14 mouse cellular contexts compared by ENCODE assay signal in genomic region chr19:5530138-5530524, GRCm38 (mm10). TPM values are rescaled to one million over a fixed set of nuclear protein-coding genes. Genes with fewer than 3 reads are reported as not detected.
DNase-seq lines count a peak whose midpoint lies in the region; ATAC-seq and TF ChIP-seq lines count a peak whose summit lies in the region.
"Had no signal": no experiment of that assay in that cellular context is flagged by ENCODE, and none has a peak within 500 bp of the region (broad histone marks: within the 10 kb centered on the region; RNA-seq: fewer than 3 reads in every experiment).

No protein-coding gene starts in this region.

- H3K4me3 ChIP-seq in heart, embryonic 13.5 days, result no peak overlapping the region
- H3K4me3 ChIP-seq in liver, postnatal 0 days (ENCODE audit: low read depth, low read length), result no peak overlapping the region
- no peak overlapping the region for H3K4me3 ChIP-seq in hindbrain, embryonic 16.5 days (ENCODE audit: low read length)
- H3K4me3 ChIP-seq in myocyte, result peak overlapping the region; percentile 12

- H3ac ChIP-seq in myocyte (ENCODE audit: control insufficient read depth, insufficient read length), result no peak overlapping the region

- TF ChIP-seq POLR2A in myocyte (IDR thresholded peaks at IDR 0.05; ENCODE audit: insufficient read length, low read depth), result no peak

- no peak for TF ChIP-seq CTCF in liver, postnatal 0 days (IDR thresholded peaks at IDR 0.05; ENCODE audit: low read depth)

- no peaks in the 10 kb centered on the region for H3K79me2 ChIP-seq in myocyte (ENCODE audit: control insufficient read depth, insufficient read depth)

- no peak overlapping the region for H3K27ac ChIP-seq in heart, embryonic 13.5 days (replicated peaks)
- no peak overlapping the region for H3K27ac ChIP-seq in liver, postnatal 0 days (ENCODE audit: low read depth)
- no peak overlapping the region for H3K27ac ChIP-seq in hindbrain, embryonic 16.5 days (ENCODE audit: low read depth, low read length)
- H3K27ac ChIP-seq: forebrain, embryonic 10.5 days had no signal

- no peaks in the 10 kb centered on the region for H3K9me3 ChIP-seq in heart, embryonic 13.5 days
- H3K9me3 ChIP-seq in liver, postnatal 0 days (ENCODE audit: low read length), result no peaks in the 10 kb centered on the region
- H3K9me3 ChIP-seq in hindbrain, embryonic 16.5 days (ENCODE audit: control insufficient read depth, low read length), result no peaks in the 10 kb centered on the region
- H3K9me3 ChIP-seq: forebrain, embryonic 10.5 days had no signal

- 66% methylated on average over 7 of the region's 7 CpGs for whole genome bisulfite sequencing in heart, embryonic 13.5 days
- WGBS in liver, postnatal 0 days (ENCODE audit: insufficient replicate concordance), result 68% methylated on average over 7 of the region's 7 CpGs
- WGBS in hindbrain, embryonic 16.5 days, result 25% methylated on average over 7 of the region's 7 CpGs

- no peak for ATAC-seq in heart, embryonic 13.5 days (ENCODE audit: extremely low read depth, insufficient number of reproducible peaks, low FRiP score, low TSS enrichment)
- no peak for ATAC-seq in liver, postnatal 0 days
- no peak for ATAC-seq in hindbrain, embryonic 16.5 days

- H3K36me3 ChIP-seq in heart, embryonic 13.5 days, result no peaks in the 10 kb centered on the region
- no peaks in the 10 kb centered on the region for H3K36me3 ChIP-seq in liver, postnatal 0 days (replicated peaks; ENCODE audit: insufficient read depth, low read length)
- no peaks in the 10 kb centered on the region for H3K36me3 ChIP-seq in hindbrain, embryonic 16.5 days (ENCODE audit: control insufficient read depth, insufficient read depth, low read length)
- H3K36me3 ChIP-seq in myocyte (ENCODE audit: control insufficient read depth, insufficient read depth), result no peaks in the 10 kb centered on the region
- H3K36me3 ChIP-seq: forebrain, embryonic 10.5 days had no signal

- peaks cover 4% of the 10 kb centered on the region for H3K4me1 ChIP-seq in heart, embryonic 13.5 days
- peaks cover 5% of the 10 kb centered on the region for H3K4me1 ChIP-seq in liver, postnatal 0 days (ENCODE audit: insufficient read depth)
- H3K4me1 ChIP-seq in hindbrain, embryonic 16.5 days (ENCODE audit: control insufficient read depth, insufficient read depth, low read depth, low read length), result peaks cover 14% of the 10 kb centered on the region

- peak overlapping the region; percentile 63; the same call in 1 of the 2 replicates for H3K4me2 ChIP-seq in heart, embryonic 13.5 days
- peak overlapping the region; percentile 62; the same call in 1 of the 2 replicates for H3K4me2 ChIP-seq in liver, postnatal 0 days (ENCODE audit: low read depth, low read length)
- H3K4me2 ChIP-seq in hindbrain, embryonic 16.5 days (ENCODE audit: low read length), result peak overlapping the region; percentile 42
- peak overlapping the region; percentile 85 for H3K4me2 ChIP-seq in myocyte (ENCODE audit: low read depth)

- no peak overlapping the region for H3K9ac ChIP-seq in heart, embryonic 13.5 days
- H3K9ac ChIP-seq in liver, postnatal 0 days (replicated peaks), result no peak overlapping the region
- H3K9ac ChIP-seq in hindbrain, embryonic 16.5 days (ENCODE audit: low read depth, low read length), result peak overlapping the region; percentile 25; the same call in 1 of the 2 replicates

- TF ChIP-seq EP300 in liver, postnatal 0 days (IDR thresholded peaks at IDR 0.05; ENCODE audit: low read depth), result no peak

- intact Hi-C loops in heart, postnatal 10 days (cut with DNase I), result no loop called here

- DNase-seq in heart, postnatal 10 days, result no peak
- no peak for DNase-seq in liver, postnatal 0 days
- DNase-seq in liver, result no peak
- no peak for DNase-seq in yolk sac, embryonic 10.5 days (ENCODE audit: low spot score)
- no peak for DNase-seq in adipocyte (ENCODE audit: low spot score)
- DNase-seq: adrenal gland, adult 2 months; gastrocnemius, postnatal 25 days; thymus, adult 18-20 months had no signal

- H3K27me3 ChIP-seq in heart, embryonic 13.5 days (replicated peaks), result peaks cover 27% of the 10 kb centered on the region
- H3K27me3 ChIP-seq in liver, postnatal 0 days (ENCODE audit: insufficient read depth, low read length), result no peaks in the 10 kb centered on the region
- H3K27me3 ChIP-seq in hindbrain, embryonic 16.5 days (replicated peaks; ENCODE audit: control insufficient read depth, insufficient read depth, low read length), result peaks cover 6% of the 10 kb centered on the region
- H3K27me3 ChIP-seq in myocyte (ENCODE audit: control insufficient read depth, insufficient read depth, insufficient read length), result no peaks in the 10 kb centered on the region

TF ChIP-seq in myocyte, 11 proteins besides CTCF, POLR2A, EP300 and RAD21:
- TF ChIP-seq E2F4 (IDR thresholded peaks at IDR 0.05; ENCODE audit: insufficient read depth) (no peak), REST (IDR thresholded peaks at IDR 0.05; ENCODE audit: insufficient read depth, insufficient read length) (no peak), MAX (IDR thresholded peaks at IDR 0.05; ENCODE audit: low read depth) (no peak), MYOD1 (IDR thresholded peaks at IDR 0.05; ENCODE audit: control insufficient read depth in 1 of 3, insufficient read length in 2 of 3, low read depth in 2 of 3) (no peak), CEBPB (IDR thresholded peaks at IDR 0.05; ENCODE audit: insufficient read depth, poor library complexity, severe bottlenecking) (no peak), SRF (IDR thresholded peaks at IDR 0.05; ENCODE audit: control insufficient read depth, insufficient read length, low read depth) (no peak), MYOG (IDR thresholded peaks at IDR 0.05; ENCODE audit: control insufficient read depth in 1 of 3, insufficient read depth in 1 of 3, insufficient read length in 2 of 3, low read depth in 2 of 3) (no peak), USF1 (IDR thresholded peaks at IDR 0.05; ENCODE audit: low read depth) (no peak), TCF3 (IDR thresholded peaks at IDR 0.05; ENCODE audit: insufficient read length, low read depth) (no peak), POLR2AphosphoS2 (IDR thresholded peaks at IDR 0.05; ENCODE audit: insufficient read length, low read depth) (no peak), TCF12 (IDR thresholded peaks at IDR 0.05; ENCODE audit: insufficient read depth, poor library complexity, severe bottlenecking) (no peak)
TF ChIP-seq in myocyte: peak in this region for 0.

RNA-seq across cellular contexts. Expression of gene Snx32, which starts 19.8 kb away (rescaled TPM):
- polyA plus RNA-seq in heart, embryonic 13.5 days (2015; fragmentation: Nextera tagmentation; extraction: Ambion mirVana), result 13.5 and 14.8 TPM in 2 replicates
- 1 to 10 TPM; 6.1 to 7.7 TPM for total RNA-seq in heart, postnatal 10 days (2021)
- polyA plus RNA-seq in liver, postnatal 0 days (2015; fragmentation: Nextera tagmentation; extraction: Ambion mirVana), result 2.6 and 3.0 TPM in 2 replicates
- 92.7 and 101 TPM in 2 replicates for polyA plus RNA-seq in hindbrain, embryonic 16.5 days (2015; fragmentation: Nextera tagmentation; extraction: Ambion mirVana)
- polyA plus RNA-seq in myocyte (2012; fragmentation: generic; extraction: Trizol), result 7.8 TPM

RNA-seq across cellular contexts. Expression of gene 1700020D05Rik, which starts 26.5 kb away (rescaled TPM):
- polyA plus RNA-seq in heart, embryonic 13.5 days (2015; fragmentation: Nextera tagmentation; extraction: Ambion mirVana), result not detected in 2 replicates
- total RNA-seq in heart, postnatal 10 days (2021), result 1 to 10 TPM in 1 of 2 experiments, under 1 TPM in 1; 0.69 to 1.2 TPM
- polyA plus RNA-seq in liver, postnatal 0 days (2015; fragmentation: Nextera tagmentation; extraction: Ambion mirVana), result not detected in 2 replicates
- 0.15 TPM in 1 of 2 replicates, not detected in the other for polyA plus RNA-seq in hindbrain, embryonic 16.5 days (2015; fragmentation: Nextera tagmentation; extraction: Ambion mirVana)
- polyA plus RNA-seq in myocyte (2012; fragmentation: generic; extraction: Trizol), result 0.17 TPM
- polyA plus RNA-seq: forebrain, embryonic 10.5 days had no signal

RNA-seq across cellular contexts. Expression of gene Ovol1, which starts 30.3 kb away (rescaled TPM):
- 0.07 and 0.13 TPM in 2 replicates for polyA plus RNA-seq in heart, embryonic 13.5 days (2015; fragmentation: Nextera tagmentation; extraction: Ambion mirVana)
- not detected for total RNA-seq in heart, postnatal 10 days (2021)
- polyA plus RNA-seq in liver, postnatal 0 days (2015; fragmentation: Nextera tagmentation; extraction: Ambion mirVana), result 0.06 TPM in 1 of 2 replicates, not detected in the other
- 0.11 and 0.20 TPM in 2 replicates for polyA plus RNA-seq in hindbrain, embryonic 16.5 days (2015; fragmentation: Nextera tagmentation; extraction: Ambion mirVana)
- polyA plus RNA-seq in myocyte (2012; fragmentation: generic; extraction: Trizol), result not detected
- total RNA-seq: adrenal gland, adult 2 months; gastrocnemius, postnatal 25 days; heart, postnatal 25 days; liver, adult 2 months had no signal
- polyA plus RNA-seq: adrenal gland, adult 2 months had no signal

RNA-seq across cellular contexts. Expression of gene Ap5b1, which starts 37.7 kb away (rescaled TPM):
- polyA plus RNA-seq in heart, embryonic 13.5 days (2015; fragmentation: Nextera tagmentation; extraction: Ambion mirVana), result 2.2 and 2.7 TPM in 2 replicates
- total RNA-seq in heart, postnatal 10 days (2021), result 1 to 10 TPM; 4.1 to 4.5 TPM
- polyA plus RNA-seq in liver, postnatal 0 days (2015; fragmentation: Nextera tagmentation; extraction: Ambion mirVana), result 3.1 and 3.4 TPM in 2 replicates
- 3.4 and 3.5 TPM in 2 replicates for polyA plus RNA-seq in hindbrain, embryonic 16.5 days (2015; fragmentation: Nextera tagmentation; extraction: Ambion mirVana)
- 3.2 TPM for polyA plus RNA-seq in myocyte (2012; fragmentation: generic; extraction: Trizol)

RNA-seq across cellular contexts. Expression of gene Cfl1, which starts 39.9 kb away (rescaled TPM):
- polyA plus RNA-seq in heart, embryonic 13.5 days (2015; fragmentation: Nextera tagmentation; extraction: Ambion mirVana), result 1,825 and 1,925 TPM in 2 replicates
- total RNA-seq in heart, postnatal 10 days (2021), result 100 to 1,000 TPM; 497 to 519 TPM
- polyA plus RNA-seq in liver, postnatal 0 days (2015; fragmentation: Nextera tagmentation; extraction: Ambion mirVana), result 841 and 843 TPM in 2 replicates
- 3,487 and 3,609 TPM in 2 replicates for polyA plus RNA-seq in hindbrain, embryonic 16.5 days (2015; fragmentation: Nextera tagmentation; extraction: Ambion mirVana)
- 948 TPM for polyA plus RNA-seq in myocyte (2012; fragmentation: generic; extraction: Trizol)
